Mouse (Mus musculus): ENCODE measurements around the gene Gm17622. TPM values are rescaled to one million over a fixed set of nuclear protein-coding genes. Genes with fewer than 3 reads are reported as not detected.

Gm17622 gene
- polyA plus RNA-seq (2014; fragmentation: Nextera tagmentation; extraction: Ambion mirVana): not detected in 2 replicates

DNA sequence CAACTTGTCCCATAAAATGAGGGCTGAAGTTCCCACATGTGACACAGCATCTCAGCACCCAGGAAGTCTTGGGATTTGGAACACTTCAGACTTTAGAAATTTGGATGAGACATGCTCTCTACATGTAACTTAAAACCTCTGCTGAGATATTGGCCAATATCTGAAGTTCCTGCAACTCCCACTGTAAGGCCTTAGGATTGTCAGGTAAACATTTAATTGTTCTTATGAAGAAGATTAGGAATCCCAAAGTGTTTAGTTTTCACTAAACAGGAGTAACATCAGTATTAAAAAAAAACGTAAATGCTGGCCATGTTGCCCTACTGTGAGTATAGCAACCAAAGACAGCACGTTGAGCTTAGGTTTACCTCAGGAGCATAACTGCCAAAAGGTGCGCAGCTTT, at the start of gene Gm17622:
Gm17622 (plus strand) TSS at position 301 of the 400 bp plus-strand sequence.
- ATAC-seq (ENCODE audit: low FRiP score, low TSS enrichment) (no peak), DNase-seq (no peak)
- H3K9ac ChIP-seq (replicated peaks; ENCODE audit: low read length): no peak within 1 kb of the TSS
- 96% methylated on average over 3 of the region's 3 CpGs for WGBS
- H3K27me3 ChIP-seq (ENCODE audit: control insufficient read depth, insufficient read depth, low read length): no peaks in the 10 kb centered on the region
- H3K27ac ChIP-seq (replicated peaks; ENCODE audit: low read depth, low read length): no peak within 1 kb of the TSS
- H3K4me2 ChIP-seq (ENCODE audit: low read length): no peak within 1 kb of the TSS
- H3K9me3 ChIP-seq (ENCODE audit: control insufficient read depth, low read length): no peaks in the 10 kb centered on the region
- no peaks in the 10 kb centered on the region for H3K4me1 ChIP-seq (ENCODE audit: control insufficient read depth, insufficient read depth, low read length)
- H3K4me3 ChIP-seq (replicated peaks; ENCODE audit: low read depth, low read length): no peak within 1 kb of the TSS
- no peaks in the 10 kb centered on the region for H3K36me3 ChIP-seq (ENCODE audit: control insufficient read depth, insufficient read depth, low read length)

- H3K9me3 ChIP-seq (ENCODE audit: control insufficient read depth, low read length): no peaks in the 10 kb centered on the region
- 78% methylated on average over 11 of the region's 11 CpGs for WGBS
- no peak overlapping the region for H3K4me3 ChIP-seq (replicated peaks; ENCODE audit: low read depth, low read length)
- H3K9ac ChIP-seq (replicated peaks; ENCODE audit: low read length): no peak overlapping the region
- no peak overlapping the region for H3K27ac ChIP-seq (replicated peaks; ENCODE audit: low read depth, low read length)
- H3K36me3 ChIP-seq (ENCODE audit: control insufficient read depth, insufficient read depth, low read length): no peaks in the 10 kb centered on the region
- no peak for ATAC-seq (ENCODE audit: low FRiP score, low TSS enrichment)
- H3K4me1 ChIP-seq (ENCODE audit: control insufficient read depth, insufficient read depth, low read length): no peaks in the 10 kb centered on the region
- H3K4me2 ChIP-seq (ENCODE audit: low read length): no peak overlapping the region
- no peaks in the 10 kb centered on the region for H3K27me3 ChIP-seq (ENCODE audit: control insufficient read depth, insufficient read depth, low read length)
- DNase-seq: no peak
Observed at GRCm38 (mm10) chr13:96450205-96450856, 40.2 kb upstream of the Gm17622 start.

- H3K4me3 ChIP-seq (replicated peaks; ENCODE audit: low read depth, low read length): no peak overlapping the region
- H3K4me1 ChIP-seq (ENCODE audit: control insufficient read depth, insufficient read depth, low read length): no peaks in the 10 kb centered on the region
- H3K27ac ChIP-seq (replicated peaks; ENCODE audit: low read depth, low read length): no peak overlapping the region
- no peak overlapping the region for H3K4me2 ChIP-seq (ENCODE audit: low read length)
- H3K36me3 ChIP-seq (ENCODE audit: control insufficient read depth, insufficient read depth, low read length): no peaks in the 10 kb centered on the region
- H3K9me3 ChIP-seq (ENCODE audit: control insufficient read depth, low read length): no peaks in the 10 kb centered on the region
- 92% methylated on average over 7 of the region's 7 CpGs for WGBS
- H3K9ac ChIP-seq (replicated peaks; ENCODE audit: low read length): no peak overlapping the region
- ATAC-seq (ENCODE audit: low FRiP score, low TSS enrichment) (no peak), DNase-seq (no peak)
- no peaks in the 10 kb centered on the region for H3K27me3 ChIP-seq (ENCODE audit: control insufficient read depth, insufficient read depth, low read length)
Observed at GRCm38 (mm10) chr13:96450869-96451268, 39.7 kb upstream of the Gm17622 start.

DNA sequence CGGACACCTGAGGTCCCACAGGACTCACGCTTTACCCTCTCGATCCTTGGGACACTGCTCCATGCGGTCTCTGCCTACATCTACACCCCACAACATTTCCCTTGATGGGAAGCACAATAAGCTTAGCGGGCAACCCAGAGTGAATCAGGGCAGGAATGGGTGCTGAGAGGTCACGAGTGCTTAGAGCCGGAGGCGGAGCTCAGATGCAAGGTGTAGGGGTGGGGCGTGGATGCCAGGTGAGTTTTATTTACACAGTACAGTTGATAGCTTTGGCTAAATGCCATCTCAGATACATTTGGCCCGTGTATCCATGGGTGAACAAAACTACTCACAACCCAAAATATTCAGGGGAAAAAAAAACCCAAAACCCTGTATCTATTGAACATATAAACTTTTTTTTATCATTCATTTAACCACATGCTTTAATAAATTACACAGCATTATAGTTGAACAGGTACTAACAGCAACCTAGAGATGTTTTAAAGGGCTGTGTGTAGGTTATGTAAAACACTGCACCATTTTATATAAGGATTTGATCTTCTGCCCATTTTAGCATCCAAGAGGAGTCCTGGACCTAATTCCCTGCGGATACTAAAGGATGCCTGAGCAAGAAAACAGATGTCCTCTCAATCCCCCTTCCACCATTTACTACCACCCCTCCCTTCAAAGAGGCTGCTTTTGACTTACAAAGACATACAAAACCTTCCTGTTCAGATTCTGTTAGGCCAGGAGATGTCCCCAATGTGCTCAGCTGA, 39.0 kb upstream of the Gm17622 start:
- Histone ChIP-seq H3K4me3 (replicated peaks; ENCODE audit: low read depth, low read length) (no peak overlapping the region), H3K4me2 (ENCODE audit: low read length) (no peak overlapping the region), H3K4me1 (ENCODE audit: control insufficient read depth, insufficient read depth, low read length) (no peaks in the 10 kb centered on the region), H3K36me3 (ENCODE audit: control insufficient read depth, insufficient read depth, low read length) (no peaks in the 10 kb centered on the region), H3K9ac (replicated peaks; ENCODE audit: low read length) (no peak overlapping the region), H3K9me3 (ENCODE audit: control insufficient read depth, low read length) (no peaks in the 10 kb centered on the region), H3K27me3 (ENCODE audit: control insufficient read depth, insufficient read depth, low read length) (no peaks in the 10 kb centered on the region), H3K27ac (replicated peaks; ENCODE audit: low read depth, low read length) (no peak overlapping the region)
- ATAC-seq (ENCODE audit: low FRiP score, low TSS enrichment): no peak
- 94% methylated on average over 11 of the region's 11 CpGs for WGBS
- DNase-seq: no peak

- H3K4me2 ChIP-seq (ENCODE audit: low read length): no peak overlapping the region
- DNase-seq (no peak), ATAC-seq (ENCODE audit: low FRiP score, low TSS enrichment) (no peak)
- no peak overlapping the region for H3K4me3 ChIP-seq (replicated peaks; ENCODE audit: low read depth, low read length)
- H3K4me1 ChIP-seq (ENCODE audit: control insufficient read depth, insufficient read depth, low read length): no peaks in the 10 kb centered on the region
- H3K27ac ChIP-seq (replicated peaks; ENCODE audit: low read depth, low read length): no peak overlapping the region
- H3K9ac ChIP-seq (replicated peaks; ENCODE audit: low read length): no peak overlapping the region
- no peaks in the 10 kb centered on the region for H3K36me3 ChIP-seq (ENCODE audit: control insufficient read depth, insufficient read depth, low read length)
- no peaks in the 10 kb centered on the region for H3K27me3 ChIP-seq (ENCODE audit: control insufficient read depth, insufficient read depth, low read length)
- WGBS: 89% methylated on average over 3 of the region's 3 CpGs
- H3K9me3 ChIP-seq (ENCODE audit: control insufficient read depth, low read length): no peaks in the 10 kb centered on the region
Observed at GRCm38 (mm10) chr13:96452621-96453020, 37.9 kb upstream of the Gm17622 start.

DNA sequence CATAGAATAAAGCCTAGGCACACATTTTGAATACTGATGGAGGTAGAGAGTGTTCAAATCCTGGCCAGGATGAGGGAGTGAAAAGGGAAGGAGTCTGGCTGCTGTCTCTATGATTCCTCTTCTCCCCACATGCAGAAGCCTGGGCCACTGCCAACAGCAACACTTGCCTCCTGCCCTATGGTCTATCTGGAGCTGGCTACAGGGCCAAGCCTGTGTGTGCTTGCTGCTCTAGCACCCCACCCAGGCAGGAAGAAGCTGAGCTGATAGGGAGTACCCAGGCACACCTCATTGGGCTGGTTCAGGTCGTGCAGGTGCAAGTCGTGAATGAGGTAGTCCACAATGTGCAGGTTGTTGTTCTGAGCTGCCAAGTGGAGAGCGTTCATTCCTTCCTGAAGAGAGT, 36.2 kb upstream of the Gm17622 start:
- ATAC-seq (ENCODE audit: low FRiP score, low TSS enrichment) (no peak), DNase-seq (no peak)
- Histone ChIP-seq H3K9me3 (ENCODE audit: control insufficient read depth, low read length) (no peaks in the 10 kb centered on the region), H3K4me2 (ENCODE audit: low read length) (no peak overlapping the region), H3K4me1 (ENCODE audit: control insufficient read depth, insufficient read depth, low read length) (no peaks in the 10 kb centered on the region), H3K27ac (replicated peaks; ENCODE audit: low read depth, low read length) (no peak overlapping the region), H3K27me3 (ENCODE audit: control insufficient read depth, insufficient read depth, low read length) (no peaks in the 10 kb centered on the region), H3K9ac (replicated peaks; ENCODE audit: low read length) (no peak overlapping the region), H3K4me3 (replicated peaks; ENCODE audit: low read depth, low read length) (no peak overlapping the region), H3K36me3 (ENCODE audit: control insufficient read depth, insufficient read depth, low read length) (no peaks in the 10 kb centered on the region)
- WGBS: 77% methylated on average over 3 of the region's 3 CpGs

DNA sequence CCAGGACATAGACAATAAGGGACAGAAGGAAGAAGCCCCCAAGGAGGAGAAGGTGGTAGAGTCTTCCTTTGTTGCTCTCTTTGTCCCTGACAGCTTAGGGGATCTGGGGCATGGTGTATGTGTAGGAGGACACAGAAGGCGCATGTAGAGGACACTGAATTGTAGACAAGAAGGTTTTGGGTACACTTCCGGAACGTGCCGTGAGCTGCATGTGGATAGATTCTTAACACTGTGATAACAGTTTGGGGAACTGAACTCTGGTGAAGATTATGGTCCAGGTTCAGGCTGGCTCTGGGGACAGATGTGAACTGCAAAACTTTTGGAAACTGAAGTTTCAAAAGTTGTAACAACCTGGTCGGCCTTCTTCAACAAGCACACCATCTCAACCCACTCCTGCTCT, 33.0 kb upstream of the Gm17622 start:
- Histone ChIP-seq H3K27ac (replicated peaks; ENCODE audit: low read depth, low read length) (no peak overlapping the region), H3K9me3 (ENCODE audit: control insufficient read depth, low read length) (no peaks in the 10 kb centered on the region), H3K4me1 (ENCODE audit: control insufficient read depth, insufficient read depth, low read length) (no peaks in the 10 kb centered on the region), H3K4me2 (ENCODE audit: low read length) (no peak overlapping the region), H3K36me3 (ENCODE audit: control insufficient read depth, insufficient read depth, low read length) (no peaks in the 10 kb centered on the region), H3K9ac (replicated peaks; ENCODE audit: low read length) (no peak overlapping the region), H3K4me3 (replicated peaks; ENCODE audit: low read depth, low read length) (no peak overlapping the region), H3K27me3 (ENCODE audit: control insufficient read depth, insufficient read depth, low read length) (no peaks in the 10 kb centered on the region)
- DNase-seq (no peak), ATAC-seq (ENCODE audit: low FRiP score, low TSS enrichment) (no peak)
- WGBS: 95% methylated on average over 5 of the region's 5 CpGs

- H3K36me3 ChIP-seq (ENCODE audit: control insufficient read depth, insufficient read depth, low read length): no peaks in the 10 kb centered on the region
- ATAC-seq (ENCODE audit: low FRiP score, low TSS enrichment) (no peak), DNase-seq (no peak)
- H3K27me3 ChIP-seq (ENCODE audit: control insufficient read depth, insufficient read depth, low read length): no peaks in the 10 kb centered on the region
- H3K9ac ChIP-seq (replicated peaks; ENCODE audit: low read length): no peak overlapping the region
- H3K4me3 ChIP-seq (replicated peaks; ENCODE audit: low read depth, low read length): no peak overlapping the region
- H3K9me3 ChIP-seq (ENCODE audit: control insufficient read depth, low read length): no peaks in the 10 kb centered on the region
- 87% methylated on average over 5 of the region's 5 CpGs for WGBS
- H3K4me1 ChIP-seq (ENCODE audit: control insufficient read depth, insufficient read depth, low read length): no peaks in the 10 kb centered on the region
- no peak overlapping the region for H3K27ac ChIP-seq (replicated peaks; ENCODE audit: low read depth, low read length)
- H3K4me2 ChIP-seq (ENCODE audit: low read length): no peak overlapping the region
Observed at GRCm38 (mm10) chr13:96458018-96458417, 32.5 kb upstream of the Gm17622 start.

DNA sequence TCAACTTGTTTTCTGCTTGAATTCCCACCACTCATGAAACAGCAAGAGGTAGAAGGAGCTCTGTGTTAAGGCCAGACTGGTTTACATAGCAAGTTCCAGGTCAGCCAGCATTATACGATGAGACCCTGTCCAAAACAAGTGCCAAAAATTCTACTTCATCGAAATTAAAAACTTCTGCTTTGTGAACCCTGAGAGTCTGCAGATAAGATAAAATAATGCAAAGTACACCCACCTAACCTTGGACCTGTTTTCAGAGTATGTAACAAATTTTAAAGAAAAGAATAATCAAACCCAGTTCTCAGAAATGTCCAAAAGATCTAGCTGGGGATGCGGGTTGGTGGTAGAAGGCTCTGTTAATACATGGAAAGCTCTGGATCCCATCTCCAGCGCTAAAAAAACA, 31.9 kb upstream of the Gm17622 start:
- WGBS: 85% methylated on average over 4 of the region's 4 CpGs
- no peak for DNase-seq
- no peak overlapping the region for H3K27ac ChIP-seq (replicated peaks; ENCODE audit: low read depth, low read length)
- H3K36me3 ChIP-seq (ENCODE audit: control insufficient read depth, insufficient read depth, low read length): no peaks in the 10 kb centered on the region
- H3K4me1 ChIP-seq (ENCODE audit: control insufficient read depth, insufficient read depth, low read length): no peaks in the 10 kb centered on the region
- no peak overlapping the region for H3K4me3 ChIP-seq (replicated peaks; ENCODE audit: low read depth, low read length)
- H3K9me3 ChIP-seq (ENCODE audit: control insufficient read depth, low read length): no peaks in the 10 kb centered on the region
- no peaks in the 10 kb centered on the region for H3K27me3 ChIP-seq (ENCODE audit: control insufficient read depth, insufficient read depth, low read length)
- no peak overlapping the region for H3K4me2 ChIP-seq (ENCODE audit: low read length)
- H3K9ac ChIP-seq (replicated peaks; ENCODE audit: low read length): no peak overlapping the region
- no peak for ATAC-seq (ENCODE audit: low FRiP score, low TSS enrichment)
